24 mouse cellular contexts compared by ENCODE assay signal in genomic region chr1:143074999-143075398, GRCm38 (mm10).
A peak's percentile ranks its signal among the peaks of the same experiment; 100 is the strongest.
DNase-seq lines count a peak whose midpoint lies in the region; ATAC-seq and TF ChIP-seq lines count a peak whose summit lies in the region.
"Had no signal": no experiment of that assay in that cellular context is flagged by ENCODE, and none has a peak within 500 bp of the region (broad histone marks: within the 10 kb centered on the region; RNA-seq: fewer than 3 reads in every experiment).

No protein-coding gene starts in this region.

- H3K9me3 ChIP-seq in MEL (replicated peaks; ENCODE audit: insufficient read depth, low read length) = no peaks in the 10 kb centered on the region
- H3K9me3 ChIP-seq: embryonic facial prominence, embryonic 10.5 days; embryonic facial prominence, embryonic 12.5 days; forebrain, embryonic 13.5 days; forebrain, embryonic 15.5 days had no signal

- DNase-seq in MEL (ENCODE audit: low read depth, low spot score) = peak; percentile 18
- no peak for DNase-seq in testis, postnatal 10 days (ENCODE audit: low spot score)
- DNase-seq in left cerebral cortex, postnatal 4 days = no peak
- DNase-seq in urinary bladder, adult 18-20 months (ENCODE audit: low spot score in 2 of 2) = no peak
- DNase-seq: adrenal gland, adult 2 months; adrenal gland, postnatal 10 days; adrenal gland, postnatal 25 days; B cell, adult 2 months; cerebellum, adult 11 months; cerebellum, adult 18-20 months; cerebellum, adult 8-10 months; cerebellum, adult 9-11 months; cerebellum, postnatal 14 days; cerebellum, postnatal 36 days; forebrain, postnatal 0 days had no signal

- TF ChIP-seq POLR2A in MEL (IDR thresholded peaks at IDR 0.05; ENCODE audit: control insufficient read depth in 1 of 2, insufficient read depth in 1 of 2, low read depth in 1 of 2, low read length in 2 of 2, poor library complexity in 1 of 2) = no peak

- no peak overlapping the region for H3K27ac ChIP-seq in MEL (ENCODE audit: control insufficient read depth, low read depth, low read length)
- H3K27ac ChIP-seq: embryonic facial prominence, embryonic 10.5 days; embryonic facial prominence, embryonic 12.5 days; forebrain, embryonic 13.5 days; forebrain, embryonic 15.5 days had no signal

- H3K4me3 ChIP-seq in MEL (ENCODE audit: control insufficient read depth in 1 of 2, insufficient read depth in 1 of 2, low read depth in 2 of 2, low read length in 2 of 2) = no peak overlapping the region
- H3K4me3 ChIP-seq: embryonic facial prominence, embryonic 10.5 days; embryonic facial prominence, embryonic 12.5 days; forebrain, embryonic 13.5 days; forebrain, embryonic 15.5 days had no signal

- TF ChIP-seq RAD21 in MEL (IDR thresholded peaks at IDR 0.05; ENCODE audit: low read depth, low read length) = no peak

- no peaks in the 10 kb centered on the region for H3K36me3 ChIP-seq in MEL (ENCODE audit: control insufficient read depth in 1 of 2, insufficient read depth in 2 of 2, low read length in 2 of 2)
- H3K36me3 ChIP-seq: embryonic facial prominence, embryonic 10.5 days; embryonic facial prominence, embryonic 12.5 days; forebrain, embryonic 15.5 days; G1E had no signal

- H3K79me2 ChIP-seq in MEL (ENCODE audit: control insufficient read depth, insufficient read depth, low read length, poor library complexity) = no peaks in the 10 kb centered on the region

- ATAC-seq in granulocyte monocyte progenitor cell, adult 5-6 weeks (replicated peaks; ENCODE audit: poor library complexity, severe bottlenecking) = peak; percentile 73
- ATAC-seq in megakaryocyte, adult 5-6 weeks (ENCODE audit: poor library complexity, severe bottlenecking) = peak; percentile 51
- ATAC-seq: CD4-positive, CD25-positive, alpha-beta regulatory T cell, adult 4 months; forebrain, embryonic 13.5 days; forebrain, embryonic 15.5 days; forebrain, postnatal 0 days had no signal

- no peaks in the 10 kb centered on the region for H3K4me1 ChIP-seq in MEL (ENCODE audit: control insufficient read depth in 1 of 2, insufficient read depth in 2 of 2, low read length in 2 of 2)
- H3K4me1 ChIP-seq: embryonic facial prominence, embryonic 10.5 days; embryonic facial prominence, embryonic 12.5 days; forebrain, embryonic 13.5 days; forebrain, embryonic 15.5 days had no signal

- no peak for TF ChIP-seq CTCF in MEL (IDR thresholded peaks at IDR 0.05 in 2 of 3, conservative IDR thresholded peaks at IDR 0.05 in 1 of 3; ENCODE audit: control insufficient read depth in 1 of 3, insufficient read depth in 1 of 3, low read depth in 2 of 3, low read length in 3 of 3, poor library complexity in 1 of 3, severe bottlenecking in 1 of 3)

- H3K27me3 ChIP-seq in MEL (ENCODE audit: control insufficient read depth in 1 of 2, insufficient read depth in 2 of 2, low read length in 2 of 2) = no peaks in the 10 kb centered on the region
- H3K27me3 ChIP-seq: CH12.LX; embryonic facial prominence, embryonic 12.5 days; forebrain, embryonic 13.5 days; forebrain, embryonic 15.5 days had no signal

- TF ChIP-seq EP300 in MEL (IDR thresholded peaks at IDR 0.05; ENCODE audit: low read depth in 1 of 2, low read length in 2 of 2) = no peak

- H3K9ac ChIP-seq in MEL (ENCODE audit: control insufficient read depth, low read depth, low read length, poor library complexity, severe bottlenecking) = no peak overlapping the region
- H3K9ac ChIP-seq: embryonic facial prominence, embryonic 12.5 days; forebrain, embryonic 13.5 days; forebrain, embryonic 15.5 days; forebrain, postnatal 0 days had no signal

- intact Hi-C loops in left cerebral cortex, postnatal 4 days (cut with DNase I) = no loop called here

TF ChIP-seq in MEL, 35 proteins besides CTCF, POLR2A, EP300 and RAD21:
- TF ChIP-seq MAX (IDR thresholded peaks at IDR 0.05; ENCODE audit: low read length) (peak; percentile 74), ZNF384 (IDR thresholded peaks at IDR 0.05; ENCODE audit: low read depth, low read length) (no peak)
